Comparison of ENCODE assay signal across 8 mouse cellular contexts in the genomic region with DNA sequence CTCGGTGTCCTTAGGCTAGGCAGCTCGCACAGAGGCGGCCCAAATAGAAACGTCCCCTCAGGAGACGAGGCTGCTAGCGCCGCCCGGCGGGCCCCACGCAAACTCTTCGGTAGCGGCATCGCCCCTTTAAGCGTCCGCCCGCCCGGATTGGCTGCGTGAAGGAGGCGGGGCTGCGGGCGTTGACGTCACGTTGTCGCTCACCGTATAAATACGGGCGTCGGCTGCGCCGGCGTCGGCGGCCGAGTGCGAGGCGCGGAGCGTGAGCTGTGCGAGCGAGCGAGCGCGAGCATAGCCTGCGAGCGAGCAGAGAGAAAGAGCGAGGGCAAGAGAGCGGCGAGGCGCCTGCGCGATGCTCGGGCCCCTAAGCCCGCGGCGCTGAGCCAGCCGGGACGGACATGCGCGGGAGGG. TPM values are rescaled to one million over a fixed set of nuclear protein-coding genes. Genes with fewer than 3 reads are reported as not detected.
DNase-seq lines count a peak whose midpoint lies in the region; ATAC-seq and TF ChIP-seq lines count a peak whose summit lies in the region.

No protein-coding gene starts in this region.

- peak overlapping the region; percentile 95 for H3K9ac ChIP-seq in hindbrain, embryonic 14.5 days

- CTCF ChIA-PET in Patski (lab: Charles Lee) = interaction anchor here (4.2 kb wide), 1 partner anchor 12 kb away, joined by 24 read pairs; no protein-coding TSS in a partner anchor

- no peaks in the 10 kb centered on the region for H3K9me3 ChIP-seq in hindbrain, embryonic 14.5 days (ENCODE audit: control insufficient read depth, low read length)

- peak overlapping the region; percentile 68 for H3K4me2 ChIP-seq in hindbrain, embryonic 14.5 days (replicated peaks)

- DNase-seq in Patski (ENCODE audit: low read depth, low spot score) = peak; percentile 92
- peak; percentile 94 for DNase-seq in cerebellum, adult 9-11 months
- DNase-seq in frontal cortex, postnatal 25 days (ENCODE audit: low spot score in 2 of 2) = peak; percentile 91 to 94
- peak; percentile 98 for DNase-seq in hindbrain, embryonic 14.5 days (ENCODE audit: low spot score)
- DNase-seq in layer of hippocampus, postnatal 25 days (ENCODE audit: extremely low spot score in 1 of 2, low spot score in 1 of 2) = peak; percentile 94 to 95
- peak; percentile 98 for DNase-seq in lung, postnatal 14 days
- DNase-seq in retina, adult 2 months (ENCODE audit: low read depth, low spot score) = peak; percentile 83
- peak; percentile 98 for DNase-seq in thymus, postnatal 25 days

- H3K4me3 ChIP-seq in hindbrain, embryonic 14.5 days (replicated peaks; ENCODE audit: low read length) = peak overlapping the region; percentile 90

- peak; percentile 83 for TF ChIP-seq CTCF in Patski (IDR thresholded peaks at IDR 0.05)

- in situ Hi-C loops in Patski (cut with MboI; ENCODE audit: low pct_unique_long_range_greater_than_20kb) = no loop called here

- no peaks in the 10 kb centered on the region for H3K27me3 ChIP-seq in Patski
- no peaks in the 10 kb centered on the region for H3K27me3 ChIP-seq in hindbrain, embryonic 14.5 days (ENCODE audit: control insufficient read depth, insufficient read depth, low read length)

- POLR2A ChIA-PET in Patski (lab: Charles Lee) = interaction anchor here (0.6 to 7.5 kb wide), 9 partner anchors 14 to 369 kb away, joined by 3 to 105 read pairs (median 5); no protein-coding TSS in a partner anchor

- peak overlapping the region; percentile 98 for H3K27ac ChIP-seq in hindbrain, embryonic 14.5 days

- ATAC-seq in Patski = peak; percentile 81
- peak; percentile 98 for ATAC-seq in hindbrain, embryonic 14.5 days (ENCODE audit: low FRiP score)

- H3K36me3 ChIP-seq in hindbrain, embryonic 14.5 days (replicated peaks; ENCODE audit: control insufficient read depth, insufficient read depth) = no peaks in the 10 kb centered on the region

- WGBS in hindbrain, embryonic 14.5 days = under 1% methylated on average over 59 of the region's 59 CpGs

- H3K4me1 ChIP-seq in hindbrain, embryonic 14.5 days (replicated peaks; ENCODE audit: control insufficient read depth, insufficient read depth, low read length) = peaks cover 13% of the 10 kb centered on the region

RNA-seq across cellular contexts. Expression of gene Errfi1, which starts 1.1 kb away (rescaled TPM):
- polyA plus RNA-seq in Patski (2021) = 164 TPM
- 36.3 and 39.6 TPM in 2 replicates for polyA plus RNA-seq in hindbrain, embryonic 14.5 days (2014; fragmentation: Nextera tagmentation; extraction: Ambion mirVana)
- total RNA-seq in layer of hippocampus, postnatal 25 days (2021) = 10 to 100 TPM; 37.2 to 43.4 TPM

RNA-seq across cellular contexts. Expression of gene Park7, which starts 59.4 kb away (rescaled TPM):
- polyA plus RNA-seq in Patski (2021) = 219 TPM
- polyA plus RNA-seq in hindbrain, embryonic 14.5 days (2014; fragmentation: Nextera tagmentation; extraction: Ambion mirVana) = 383 and 392 TPM in 2 replicates
- total RNA-seq in layer of hippocampus, postnatal 25 days (2021) = 100 to 1,000 TPM; 228 to 261 TPM

RNA-seq across cellular contexts. Expression of gene Tnfrsf9, which starts 59.5 kb away (rescaled TPM):
- polyA plus RNA-seq in Patski (2021) = 2.1 TPM
- 0.20 and 0.25 TPM in 2 replicates for polyA plus RNA-seq in hindbrain, embryonic 14.5 days (2014; fragmentation: Nextera tagmentation; extraction: Ambion mirVana)
- total RNA-seq in layer of hippocampus, postnatal 25 days (2021) = 1 to 10 TPM in 1 of 2 experiments, under 1 TPM in 1; 0.80 to 1.1 TPM

Comparison
In these comparisons a context has a peak if more than half of its experiments do, and no peak if none do; other contexts are left out.
1. Peak in every context shown above with its lines: DNase-seq, ATAC-seq, H3K4me3 ChIP-seq and H3K27ac ChIP-seq.